Mouse (Mus musculus): Measurements from ENCODE around the gene Adamts2. TPM values are rescaled to one million over a fixed set of nuclear protein-coding genes. Genes with fewer than 3 reads are reported as not detected.

Adamts2 gene
- polyA plus RNA-seq, 1 experiment from 2014 or later, result 0.87 TPM

- Histone ChIP-seq H3K27me3 (ENCODE audit: control insufficient read depth, insufficient read depth, low read length) (no peaks in the 10 kb centered on the region), H3K36me3 (ENCODE audit: control insufficient read depth, insufficient read depth, low read length) (no peaks in the 10 kb centered on the region), H3K27ac (ENCODE audit: low read depth, low read length) (no peak overlapping the region), H3K4me2 (no peak overlapping the region), H3K4me1 (ENCODE audit: control insufficient read depth, insufficient read depth, low read length) (no peaks in the 10 kb centered on the region), H3K4me3 (ENCODE audit: low read depth, low read length) (no peak overlapping the region), H3K9ac (ENCODE audit: low read length) (no peak overlapping the region), H3K9me3 (ENCODE audit: control insufficient read depth, low read length) (no peaks in the 10 kb centered on the region)
- 88% methylated on average over 8 of the region's 8 CpGs for WGBS
- ATAC-seq (ENCODE audit: low FRiP score), result no peak
- DNase-seq (ENCODE audit: low spot score, missing footprints), result no peak
These were observed 98.6 kb downstream of the Adamts2 start for GRCm38 (mm10) chr11:50700496-50700895.

- ATAC-seq (ENCODE audit: low FRiP score) (no peak), DNase-seq (ENCODE audit: low spot score, missing footprints) (peak; percentile 49)
- Histone ChIP-seq H3K4me3 (ENCODE audit: low read depth, low read length) (no peak overlapping the region), H3K9ac (ENCODE audit: low read length) (no peak overlapping the region), H3K4me1 (ENCODE audit: control insufficient read depth, insufficient read depth, low read length) (no peaks in the 10 kb centered on the region), H3K27me3 (ENCODE audit: control insufficient read depth, insufficient read depth, low read length) (no peaks in the 10 kb centered on the region), H3K9me3 (ENCODE audit: control insufficient read depth, low read length) (no peaks in the 10 kb centered on the region), H3K27ac (ENCODE audit: low read depth, low read length) (no peak overlapping the region), H3K4me2 (no peak overlapping the region), H3K36me3 (ENCODE audit: control insufficient read depth, insufficient read depth, low read length) (no peaks in the 10 kb centered on the region)
- WGBS, result 84% methylated on average over 7 of the region's 7 CpGs
These were observed 101.5 kb downstream of the Adamts2 start for GRCm38 (mm10) chr11:50703397-50703796.

- no peaks in the 10 kb centered on the region for H3K27me3 ChIP-seq (ENCODE audit: control insufficient read depth, insufficient read depth, low read length)
- no peak overlapping the region for H3K4me2 ChIP-seq
- no peak overlapping the region for H3K27ac ChIP-seq (ENCODE audit: low read depth, low read length)
- no peaks in the 10 kb centered on the region for H3K9me3 ChIP-seq (ENCODE audit: control insufficient read depth, low read length)
- DNase-seq (ENCODE audit: low spot score, missing footprints) (no peak), ATAC-seq (ENCODE audit: low FRiP score) (no peak)
- H3K4me1 ChIP-seq (ENCODE audit: control insufficient read depth, insufficient read depth, low read length), result no peaks in the 10 kb centered on the region
- no peak overlapping the region for H3K9ac ChIP-seq (ENCODE audit: low read length)
- H3K4me3 ChIP-seq (ENCODE audit: low read depth, low read length), result no peak overlapping the region
- WGBS, result 84% methylated on average over 2 of the region's 2 CpGs
- H3K36me3 ChIP-seq (ENCODE audit: control insufficient read depth, insufficient read depth, low read length), result no peaks in the 10 kb centered on the region
These were observed 102.6 kb downstream of the Adamts2 start for GRCm38 (mm10) chr11:50704511-50704910.

GRCm38 (mm10) chr11:50707259-50707658, 105.4 kb downstream of the Adamts2 start:
- 81% methylated on average over 1 of the region's 1 CpGs for WGBS
- Histone ChIP-seq H3K27ac (ENCODE audit: low read depth, low read length) (no peak overlapping the region), H3K4me2 (no peak overlapping the region), H3K36me3 (ENCODE audit: control insufficient read depth, insufficient read depth, low read length) (no peaks in the 10 kb centered on the region), H3K9ac (ENCODE audit: low read length) (no peak overlapping the region), H3K4me1 (ENCODE audit: control insufficient read depth, insufficient read depth, low read length) (no peaks in the 10 kb centered on the region), H3K9me3 (ENCODE audit: control insufficient read depth, low read length) (no peaks in the 10 kb centered on the region), H3K4me3 (ENCODE audit: low read depth, low read length) (no peak overlapping the region), H3K27me3 (ENCODE audit: control insufficient read depth, insufficient read depth, low read length) (no peaks in the 10 kb centered on the region)
- DNase-seq (ENCODE audit: low spot score, missing footprints), result no peak
- no peak for ATAC-seq (ENCODE audit: low FRiP score)

- H3K9ac ChIP-seq (ENCODE audit: low read length), result no peak overlapping the region
- 40% methylated on average over 21 of the region's 21 CpGs for WGBS
- DNase-seq (ENCODE audit: low spot score, missing footprints), result peak; percentile 85
- H3K4me1 ChIP-seq (ENCODE audit: control insufficient read depth, insufficient read depth, low read length), result no peaks in the 10 kb centered on the region
- no peak overlapping the region for H3K4me3 ChIP-seq (ENCODE audit: low read depth, low read length)
- no peak overlapping the region for H3K27ac ChIP-seq (ENCODE audit: low read depth, low read length)
- no peaks in the 10 kb centered on the region for H3K9me3 ChIP-seq (ENCODE audit: control insufficient read depth, low read length)
- ATAC-seq (ENCODE audit: low FRiP score), result no peak
- no peak overlapping the region for H3K4me2 ChIP-seq
- no peaks in the 10 kb centered on the region for H3K27me3 ChIP-seq (ENCODE audit: control insufficient read depth, insufficient read depth, low read length)
- no peaks in the 10 kb centered on the region for H3K36me3 ChIP-seq (ENCODE audit: control insufficient read depth, insufficient read depth, low read length)
These were observed 111.8 kb downstream of the Adamts2 start for GRCm38 (mm10) chr11:50713610-50714202.

GRCm38 (mm10) chr11:50715091-50715490, 113.2 kb downstream of the Adamts2 start:
- ATAC-seq (ENCODE audit: low FRiP score), result no peak
- DNase-seq (ENCODE audit: low spot score, missing footprints), result peak; percentile 77
- Histone ChIP-seq H3K4me2 (no peak overlapping the region), H3K4me3 (ENCODE audit: low read depth, low read length) (no peak overlapping the region), H3K36me3 (ENCODE audit: control insufficient read depth, insufficient read depth, low read length) (no peaks in the 10 kb centered on the region), H3K9me3 (ENCODE audit: control insufficient read depth, low read length) (no peaks in the 10 kb centered on the region), H3K9ac (ENCODE audit: low read length) (no peak overlapping the region), H3K4me1 (ENCODE audit: control insufficient read depth, insufficient read depth, low read length) (no peaks in the 10 kb centered on the region), H3K27ac (ENCODE audit: low read depth, low read length) (no peak overlapping the region), H3K27me3 (ENCODE audit: control insufficient read depth, insufficient read depth, low read length) (no peaks in the 10 kb centered on the region)
- WGBS, result 69% methylated on average over 6 of the region's 6 CpGs

GRCm38 (mm10) chr11:50717381-50717897, 115.6 kb downstream of the Adamts2 start:
- H3K27ac ChIP-seq (ENCODE audit: low read depth, low read length), result no peak overlapping the region
- no peaks in the 10 kb centered on the region for H3K27me3 ChIP-seq (ENCODE audit: control insufficient read depth, insufficient read depth, low read length)
- H3K9ac ChIP-seq (ENCODE audit: low read length), result no peak overlapping the region
- ATAC-seq (ENCODE audit: low FRiP score) (no peak), DNase-seq (ENCODE audit: low spot score, missing footprints) (peak; percentile 39)
- no peaks in the 10 kb centered on the region for H3K36me3 ChIP-seq (ENCODE audit: control insufficient read depth, insufficient read depth, low read length)
- H3K9me3 ChIP-seq (ENCODE audit: control insufficient read depth, low read length), result no peaks in the 10 kb centered on the region
- H3K4me3 ChIP-seq (ENCODE audit: low read depth, low read length), result no peak overlapping the region
- no peaks in the 10 kb centered on the region for H3K4me1 ChIP-seq (ENCODE audit: control insufficient read depth, insufficient read depth, low read length)
- no peak overlapping the region for H3K4me2 ChIP-seq
- WGBS, result 76% methylated on average over 12 of the region's 12 CpGs

GRCm38 (mm10) chr11:50718862-50719261, 117.0 kb downstream of the Adamts2 start:
- Histone ChIP-seq H3K4me2 (no peak overlapping the region), H3K36me3 (ENCODE audit: control insufficient read depth, insufficient read depth, low read length) (no peaks in the 10 kb centered on the region), H3K4me3 (ENCODE audit: low read depth, low read length) (no peak overlapping the region), H3K4me1 (ENCODE audit: control insufficient read depth, insufficient read depth, low read length) (no peaks in the 10 kb centered on the region), H3K27me3 (ENCODE audit: control insufficient read depth, insufficient read depth, low read length) (no peaks in the 10 kb centered on the region), H3K9me3 (ENCODE audit: control insufficient read depth, low read length) (no peaks in the 10 kb centered on the region), H3K27ac (ENCODE audit: low read depth, low read length) (no peak overlapping the region), H3K9ac (ENCODE audit: low read length) (no peak overlapping the region)
- DNase-seq (ENCODE audit: low spot score, missing footprints) (no peak), ATAC-seq (ENCODE audit: low FRiP score) (no peak)
- 52% methylated on average over 6 of the region's 6 CpGs for WGBS

- WGBS, result 82% methylated on average over 6 of the region's 6 CpGs
- no peak overlapping the region for H3K4me3 ChIP-seq (ENCODE audit: low read depth, low read length)
- H3K9ac ChIP-seq (ENCODE audit: low read length), result no peak overlapping the region
- no peak for DNase-seq (ENCODE audit: low spot score, missing footprints)
- no peak overlapping the region for H3K4me2 ChIP-seq
- no peak for ATAC-seq (ENCODE audit: low FRiP score)
- no peaks in the 10 kb centered on the region for H3K27me3 ChIP-seq (ENCODE audit: control insufficient read depth, insufficient read depth, low read length)
- H3K4me1 ChIP-seq (ENCODE audit: control insufficient read depth, insufficient read depth, low read length), result no peaks in the 10 kb centered on the region
- no peaks in the 10 kb centered on the region for H3K36me3 ChIP-seq (ENCODE audit: control insufficient read depth, insufficient read depth, low read length)
- no peaks in the 10 kb centered on the region for H3K9me3 ChIP-seq (ENCODE audit: control insufficient read depth, low read length)
- H3K27ac ChIP-seq (ENCODE audit: low read depth, low read length), result no peak overlapping the region
These were observed 118.5 kb downstream of the Adamts2 start for GRCm38 (mm10) chr11:50720421-50720820.

Data from midbrain, embryonic 11.5 days (tissue).